Mouse (Mus musculus) kidney, embryonic 14.5 days (tissue): Measurements from ENCODE around the gene Crebl2. TPM values are rescaled to one million over a fixed set of nuclear protein-coding genes. Genes with fewer than 3 reads are reported as not detected.

ENCODE experiments used
- ATAC-seq: fragments of 200-750 bp; cut with Nextera tagmentation; 2 replicates; pipeline ENCODE4 v1.8.0; 2017; ENCODE audit warnings: moderate number of reproducible peaks, mild to moderate bottlenecking, moderate TSS enrichment, moderate library complexity; ENCODE audit not compliant: low FRiP score, low TSS enrichment
- H3K27ac ChIP-seq: fragments of 300-500 bp; sonication (generic); 2 replicates; pipeline ENCODE4 v1.5.1; 2014; ENCODE audit warnings: low read depth, mild to moderate bottlenecking, low read length, moderate library complexity, mixed read lengths
- H3K27me3 ChIP-seq: fragments of 300-500 bp; sonication (generic); 2 replicates; pipeline ENCODE4 v1.6.1; 2014; ENCODE audit warnings: mild to moderate bottlenecking, low read length; ENCODE audit not compliant: control insufficient read depth, insufficient read depth
- H3K36me3 ChIP-seq: fragments of 300-500 bp; sonication (generic); 2 replicates; pipeline ENCODE4 v1.6.1; 2014; ENCODE audit warnings: low read length, mixed read lengths; ENCODE audit not compliant: control insufficient read depth, insufficient read depth
- H3K4me1 ChIP-seq: fragments of 300-500 bp; sonication (generic); 2 replicates; pipeline ENCODE4 v1.6.1; 2014; ENCODE audit warnings: low read length, mixed read lengths; ENCODE audit not compliant: control insufficient read depth, insufficient read depth
- H3K4me2 ChIP-seq: fragments of 300-500 bp; sonication (generic); replicated peaks from 2 replicates; pipeline ENCODE4 v1.6.1; 2014; ENCODE audit warnings: low read depth, mild to moderate bottlenecking, low read length
- H3K4me3 ChIP-seq: fragments of 300-500 bp; sonication (generic); 2 replicates; pipeline ENCODE4 v1.5.1; 2014; ENCODE audit warnings: mild to moderate bottlenecking, low read length
- H3K9ac ChIP-seq: fragments of 300-500 bp; sonication (generic); 2 replicates; pipeline ENCODE4 v1.6.1; 2014; ENCODE audit warnings: low read depth, mild to moderate bottlenecking, low read length, moderate library complexity
- H3K9me3 ChIP-seq: fragments of 300-500 bp; sonication (generic); 2 replicates; pipeline ENCODE4 v1.6.1; 2016; ENCODE audit warnings: low read length; ENCODE audit not compliant: control insufficient read depth
- WGBS: fragments of 180-500 bp; shearing (Covaris S2); extraction: QIAGEN DNeasy Blood & Tissue Kit; methylation state at CpG from one replicate; pipeline ENCODE4 v1.1.7; 2014; 5-methylcytosine and 5-hydroxymethylcytosine counted together
- polyA plus RNA-seq: library from polyadenylated mRNA; unstranded; fragments of >200 nt; fragmentation: Nextera tagmentation; extraction: Ambion mirVana; gene quantifications from 2 replicates; pipeline ENCODE4 v1.2.1, GENCODE M21; 2014

Crebl2 gene
- polyA plus RNA-seq, result 1.7 and 2.0 TPM in 2 replicates

GRCm38 (mm10) chr6:134829786-134830700 lies at the start of gene Crebl2:
Gene Crebl2 (plus strand): TSS chr6:134830154.
- ATAC-seq, result peak; percentile 98
- no peaks in the 10 kb centered on the region for H3K27me3 ChIP-seq
- H3K9ac ChIP-seq, result peak within 1 kb of the TSS; percentile 69
- H3K27ac ChIP-seq, result peak within 1 kb of the TSS; percentile 56
- H3K36me3 ChIP-seq, result no peaks in the 10 kb centered on the region
- under 1% methylated on average over 52 of the region's 58 CpGs for WGBS
- H3K4me1 ChIP-seq, result peaks cover 5% of the 10 kb centered on the region
- peak within 1 kb of the TSS; percentile 55 for H3K4me3 ChIP-seq
- H3K4me2 ChIP-seq, result peak within 1 kb of the TSS; percentile 77
- no peaks in the 10 kb centered on the region for H3K9me3 ChIP-seq

GRCm38 (mm10) chr6:134781494-134781913 lies 48.5 kb upstream of the Crebl2 start:
- no peak for ATAC-seq
- Histone ChIP-seq H3K4me1 (no peaks in the 10 kb centered on the region), H3K27ac (no peak overlapping the region), H3K4me2 (no peak overlapping the region), H3K4me3 (no peak overlapping the region), H3K9me3 (no peaks in the 10 kb centered on the region), H3K27me3 (no peaks in the 10 kb centered on the region), H3K9ac (no peak overlapping the region), H3K36me3 (no peaks in the 10 kb centered on the region)
- WGBS, result 90% methylated on average over 7 of the region's 7 CpGs

- no peak overlapping the region for H3K4me2 ChIP-seq
- H3K27ac ChIP-seq, result no peak overlapping the region
- ATAC-seq, result no peak
Measured at GRCm38 (mm10) chr6:134782900-134783299, 47.1 kb upstream of the Crebl2 start.

GRCm38 (mm10) chr6:134786426-134786825 lies 43.5 kb upstream of the Crebl2 start:
- Histone ChIP-seq H3K9ac (no peak overlapping the region), H3K27me3 (no peaks in the 10 kb centered on the region), H3K4me3 (no peak overlapping the region), H3K4me1 (peaks cover 5% of the 10 kb centered on the region; the same call in 1 of the 2 replicates), H3K9me3 (no peaks in the 10 kb centered on the region), H3K27ac (no peak overlapping the region), H3K4me2 (no peak overlapping the region), H3K36me3 (no peaks in the 10 kb centered on the region)
- 60% methylated on average over 3 of the region's 3 CpGs for WGBS
- no peak for ATAC-seq

More at GRCm38 (mm10) chr6:134782900-134783299, 47.1 kb upstream of the Crebl2 start:
- 86% methylated on average over 7 of the region's 7 CpGs for WGBS
- no peak overlapping the region for H3K4me3 ChIP-seq
- no peaks in the 10 kb centered on the region for H3K36me3 ChIP-seq
- no peaks in the 10 kb centered on the region for H3K9me3 ChIP-seq
- H3K27me3 ChIP-seq, result no peaks in the 10 kb centered on the region
- H3K9ac ChIP-seq, result no peak overlapping the region
- no peaks in the 10 kb centered on the region for H3K4me1 ChIP-seq

GRCm38 (mm10) chr6:134789100-134789499 lies 40.9 kb upstream of the Crebl2 start:
- H3K4me1 ChIP-seq, result peaks cover 5% of the 10 kb centered on the region; the same call in 1 of the 2 replicates
- no peak overlapping the region for H3K4me2 ChIP-seq
- ATAC-seq, result no peak
- H3K36me3 ChIP-seq, result no peaks in the 10 kb centered on the region
- no peaks in the 10 kb centered on the region for H3K9me3 ChIP-seq
- no peak overlapping the region for H3K27ac ChIP-seq
- no peaks in the 10 kb centered on the region for H3K27me3 ChIP-seq
- no peak overlapping the region for H3K4me3 ChIP-seq
- H3K9ac ChIP-seq, result no peak overlapping the region
- 76% methylated on average over 6 of the region's 6 CpGs for WGBS

- no peak for ATAC-seq
- Histone ChIP-seq H3K27me3 (no peaks in the 10 kb centered on the region), H3K27ac (0 out of 2 replicates have a peak overlapping the region, but pooled peaks have one; percentile 51), H3K4me1 (peaks cover 5% of the 10 kb centered on the region; the same call in 1 of the 2 replicates), H3K4me3 (peak overlapping the region; percentile 72), H3K36me3 (no peaks in the 10 kb centered on the region), H3K9ac (peak overlapping the region; percentile 94), H3K9me3 (no peaks in the 10 kb centered on the region), H3K4me2 (peak overlapping the region; percentile 43)
- WGBS, result under 1% methylated on average over 45 of the region's 46 CpGs
Measured at GRCm38 (mm10) chr6:134791251-134792118, 38.5 kb upstream of the Crebl2 start.

GRCm38 (mm10) chr6:134792141-134793045 lies 37.6 kb upstream of the Crebl2 start, which contains the start of gene Dusp16:
Gene Dusp16 (minus strand): TSS chr6:134792625.
- Histone ChIP-seq H3K9me3 (no peaks in the 10 kb centered on the region), H3K4me2 (peak within 1 kb of the TSS; percentile 53), H3K9ac (peak within 1 kb of the TSS; percentile 94), H3K27me3 (no peaks in the 10 kb centered on the region), H3K4me3 (peak within 1 kb of the TSS; percentile 72), H3K4me1 (peaks cover 5% of the 10 kb centered on the region; the same call in 1 of the 2 replicates), H3K27ac (peak within 1 kb of the TSS; percentile 93), H3K36me3 (no peaks in the 10 kb centered on the region)
- WGBS, result under 1% methylated on average over 73 of the region's 108 CpGs
- ATAC-seq, result peak; percentile 92
